Mouse (Mus musculus) brain, embryonic 18.5 days (tissue): ENCODE data around the gene Gstt3.
"Not testable (repeated sequence)": the region's sequence is repeated elsewhere in the genome, so short reads cannot be mapped to it uniquely, and the experiment has no call there.

Experiments used
- DNase-seq: peaks from one replicate; pipeline ENCODE4 v3.0.0-alpha.2; 2012; ENCODE audit warnings: low read depth, low spot score

Gstt3 gene

GRCm38 (mm10) chr10:75779206-75780174 is 1.7 kb downstream of the Gstt3 start:
- DNase-seq: no peak

- no peak for DNase-seq
These were observed 3.3 kb downstream of the Gstt3 start for GRCm38 (mm10) chr10:75777885-75778284.

- no peak for DNase-seq
These were observed 4.7 kb downstream of the Gstt3 start for GRCm38 (mm10) chr10:75776562-75776961.

GRCm38 (mm10) chr10:75774587-75774986 is 6.6 kb downstream of the Gstt3 start:
- no peak for DNase-seq

- DNase-seq: no peak
These were observed 7.1 kb downstream of the Gstt3 start for GRCm38 (mm10) chr10:75774102-75774501.

- peak; percentile 76 for DNase-seq
These were observed 8.2 kb downstream of the Gstt3 start, which contains the start of gene Ddt for GRCm38 (mm10) chr10:75772795-75773664. Gene Ddt, minus strand, starts transcription at chr10:75773414.

GRCm38 (mm10) chr10:75767756-75768155 is 13.5 kb downstream of the Gstt3 start:
- not testable (repeated sequence) for DNase-seq

- DNase-seq: no peak
These were observed 14.4 kb downstream of the Gstt3 start for GRCm38 (mm10) chr10:75766856-75767255.

- DNase-seq: no peak
These were observed 16.4 kb downstream of the Gstt3 start for GRCm38 (mm10) chr10:75764519-75765473.

GRCm38 (mm10) chr10:75763682-75764518 is 17.3 kb downstream of the Gstt3 start, which contains the start of gene Cabin1:
Gene Cabin1, minus strand, starts transcription at chr10:75764341.
- peak; percentile 95 for DNase-seq

- DNase-seq: no peak
These were observed 18.8 kb downstream of the Gstt3 start for GRCm38 (mm10) chr10:75762413-75762812.

- DNase-seq: no peak
These were observed 20.9 kb downstream of the Gstt3 start for GRCm38 (mm10) chr10:75760311-75760710.

- no peak for DNase-seq
These were observed 24.5 kb downstream of the Gstt3 start for GRCm38 (mm10) chr10:75756719-75757118.

- peak; percentile 62 for DNase-seq
These were observed 37.2 kb downstream of the Gstt3 start for GRCm38 (mm10) chr10:75744017-75744416.

GRCm38 (mm10) chr10:75743369-75743768 is 37.8 kb downstream of the Gstt3 start:
- no peak for DNase-seq

- DNase-seq: no peak
These were observed 40.3 kb downstream of the Gstt3 start for GRCm38 (mm10) chr10:75740866-75741265.

- DNase-seq: no peak
These were observed 55.8 kb downstream of the Gstt3 start for GRCm38 (mm10) chr10:75725449-75725848.
